Mouse (Mus musculus) CH12.LX (cell line): ENCODE measurements around the gene Agrp. TPM values are rescaled to one million over a fixed set of nuclear protein-coding genes. Genes with fewer than 3 reads are reported as not detected.
"Not testable (repeated sequence)": the region's sequence is repeated elsewhere in the genome, so short reads cannot be mapped to it uniquely, and the experiment has no call there.

Experiments used
- DNase-seq: peaks from one replicate; pipeline ENCODE4 v3.0.0-alpha.2; 2013; ENCODE audit errors: extremely low read depth
- H3K27ac ChIP-seq: 2 replicates; pipeline ENCODE4 v1.5.1; 2012; ENCODE audit warnings: low read depth, mild to moderate bottlenecking, control low read depth, moderate library complexity; ENCODE audit not compliant: insufficient read depth
- H3K27me3 ChIP-seq: replicated peaks from 2 replicates; pipeline ENCODE3; 2012; ENCODE audit warnings: inconsistent platforms
- H3K36me3 ChIP-seq, 2 experiments: replicated peaks in 1 of 2; 2 replicates each; pipeline versions ENCODE3 to v1.6.1; 2012; ENCODE audit warnings: inconsistent platforms in 1 of 2, low read length in 1 of 2, mild to moderate bottlenecking in 1 of 2, mixed read lengths in 1 of 2, moderate library complexity in 1 of 2; ENCODE audit not compliant: control insufficient read depth in 1 of 2, insufficient read depth in 1 of 2
- H3K4me1 ChIP-seq, 2 experiments: 2 replicates each; pipeline ENCODE4 v1.6.1; 2012; ENCODE audit warnings: inconsistent platforms in 1 of 2, moderate library complexity in 1 of 2; ENCODE audit not compliant: insufficient read depth in 2 of 2, control insufficient read depth in 1 of 2
- H3K4me2 ChIP-seq: 2 replicates; pipeline ENCODE4 v1.6.1; 2012; ENCODE audit warnings: low read depth, mild to moderate bottlenecking, control low read depth; ENCODE audit not compliant: poor library complexity, insufficient read depth, severe bottlenecking
- H3K4me3 ChIP-seq, 3 experiments: fragments of 150-350 bp in 1 of 3; sonication (generic) in 1 of 3; replicated peaks in 1 of 3; 2 replicates each; pipeline versions ENCODE3 to v1.5.1; 2011 to 2012; ENCODE audit warnings: low read depth in 2 of 3, low read length in 2 of 3, mild to moderate bottlenecking in 2 of 3, moderate library complexity in 2 of 3, control low read depth in 1 of 3, improper control_type of control experiment in 1 of 3, inconsistent platforms in 1 of 3, mixed read lengths in 1 of 3; ENCODE audit not compliant: poor library complexity in 1 of 3
- H3K79me2 ChIP-seq: replicated peaks from 2 replicates; pipeline ENCODE4 v1.6.1; 2012; ENCODE audit warnings: mild to moderate bottlenecking, moderate library complexity; ENCODE audit not compliant: control insufficient read depth, poor library complexity, insufficient read depth, severe bottlenecking; ENCODE audit errors: extremely low read depth
- H3K9ac ChIP-seq: 2 replicates; pipeline ENCODE4 v1.6.1; 2012; ENCODE audit warnings: low read depth, mild to moderate bottlenecking, control low read depth, moderate library complexity; ENCODE audit not compliant: insufficient read depth
- H3K9me3 ChIP-seq: replicated peaks from 2 replicates; pipeline ENCODE3; 2012; ENCODE audit warnings: low read length, inconsistent platforms, mixed read lengths
- CHD1 ChIP-seq: IDR thresholded peaks from 2 replicates; pipeline ENCODE4 v1.6.1; 2012; ENCODE audit warnings: low read depth, low read length, improper control_type of control experiment, inconsistent platforms
- CHD2 ChIP-seq: IDR thresholded peaks from 2 replicates; pipeline ENCODE4 v1.6.1; 2011; ENCODE audit warnings: low read length, improper control_type of control experiment
- ELF1 ChIP-seq: IDR thresholded peaks from 2 replicates; pipeline ENCODE4 v1.6.1; 2014; ENCODE audit warnings: low read depth, mild to moderate bottlenecking, inconsistent platforms, low read length, improper control_type of control experiment
- EP300 ChIP-seq: IDR thresholded peaks from 2 replicates; pipeline ENCODE4 v1.6.1; 2011; ENCODE audit warnings: low read length, improper control_type of control experiment
- ETS1 ChIP-seq: conservative IDR thresholded peaks from 2 replicates; pipeline ENCODE4 v1.6.1; 2012; ENCODE audit warnings: low read depth, mild to moderate bottlenecking, inconsistent platforms, low read length, improper control_type of control experiment, moderate library complexity
- HCFC1 ChIP-seq: IDR thresholded peaks from 2 replicates; pipeline ENCODE4 v1.6.1; 2012; ENCODE audit warnings: low read depth, mild to moderate bottlenecking, inconsistent platforms, low read length, improper control_type of control experiment
- JUN ChIP-seq: IDR thresholded peaks from 2 replicates; pipeline ENCODE4 v1.6.1; 2011; ENCODE audit warnings: low read depth, mild to moderate bottlenecking, low read length, improper control_type of control experiment, moderate library complexity; ENCODE audit not compliant: insufficient read depth
- JUND ChIP-seq: conservative IDR thresholded peaks from 2 replicates; pipeline ENCODE4 v1.6.1; 2011; ENCODE audit warnings: low read depth, low read length, improper control_type of control experiment
- MAX ChIP-seq: IDR thresholded peaks from 2 replicates; pipeline ENCODE4 v1.6.1; 2011; ENCODE audit warnings: low read length, improper control_type of control experiment
- MAZ ChIP-seq: IDR thresholded peaks from 2 replicates; pipeline ENCODE4 v1.6.1; 2012; ENCODE audit warnings: low read depth, mild to moderate bottlenecking, inconsistent platforms, low read length, improper control_type of control experiment, moderate library complexity
- NELFE ChIP-seq: IDR thresholded peaks from 2 replicates; pipeline ENCODE4 v1.6.1; 2011; ENCODE audit warnings: low read depth, low read length, improper control_type of control experiment
- NRF1 ChIP-seq: IDR thresholded peaks from 2 replicates; pipeline ENCODE4 v1.6.1; 2014; ENCODE audit warnings: low read depth, mild to moderate bottlenecking, inconsistent platforms, low read length, improper control_type of control experiment, moderate library complexity
- PAX5 ChIP-seq: IDR thresholded peaks from 2 replicates; pipeline ENCODE4 v1.6.1; 2012; ENCODE audit warnings: low read length, inconsistent platforms, mixed read lengths
- POLR2A ChIP-seq: IDR thresholded peaks from 2 replicates; pipeline ENCODE4 v1.6.1; 2011; ENCODE audit warnings: low read depth, mild to moderate bottlenecking, improper control_type of control experiment, low read length
- TBP ChIP-seq: conservative IDR thresholded peaks from 2 replicates; pipeline ENCODE4 v1.6.1; 2011; ENCODE audit warnings: low read depth, low read length, improper control_type of control experiment
- UBTF ChIP-seq: IDR thresholded peaks from 2 replicates; pipeline ENCODE4 v1.6.1; 2012; ENCODE audit warnings: low read depth, mild to moderate bottlenecking, inconsistent platforms, low read length, improper control_type of control experiment, moderate library complexity
- ZKSCAN1 ChIP-seq: IDR thresholded peaks from 2 replicates; pipeline ENCODE4 v1.6.1; 2012; ENCODE audit warnings: low read depth, inconsistent platforms, low read length, improper control_type of control experiment, borderline replicate concordance
- ZMIZ1 ChIP-seq: IDR thresholded peaks from 2 replicates; pipeline ENCODE4 v1.6.1; 2012; ENCODE audit warnings: low read depth, mild to moderate bottlenecking, inconsistent platforms, low read length, improper control_type of control experiment
- ZNF384 ChIP-seq: IDR thresholded peaks from 2 replicates; pipeline ENCODE4 v1.6.1; 2012; ENCODE audit warnings: low read depth, low read length, improper control_type of control experiment, inconsistent platforms
- dilution Hi-C: fragments of 300-500 bp; cut with MboI; formaldehyde crosslinking; loops from 2 replicates; pipeline ENCODE4 v1.14.3; 2020; ENCODE audit warnings: low sequenced_read_pairs; ENCODE audit not compliant: extremely low pct_unique_long_range_greater_than_20kb, extremely low pct_ligation_motif_present
- in situ Hi-C: fragments of 300-500 bp; cut with MboI; formaldehyde crosslinking; loops from 3 replicates; pipeline ENCODE4 v1.14.3; 2019; ENCODE audit warnings: low sequenced_read_pairs, low pct_ligation_motif_present, low pct_unique_long_range_greater_than_20kb, mixed read lengths
- polyA plus RNA-seq: library from polyadenylated mRNA; unstranded; fragments of >175 nt; gene quantifications from 2 replicates; pipeline ENCODE4 v1.2.1, GENCODE M21; 2012; ENCODE audit warnings: low read depth; ENCODE audit not compliant: insufficient read length
- total RNA-seq, 2 experiments: library from RNA; depleted of rRNA; stranded (reverse); fragments of 300-350 nt in 1 of 2; fragments of >200 nt in 1 of 2; gene quantifications; 2 replicates each; pipeline ENCODE4 v1.2.3; 2012 to 2014

Gene Agrp
- total and polyA plus RNA-seq, 3 experiments = 0.30 TPM; not detected in 2

GRCm38 (mm10) chr8:105602540-105602939 is 34.7 kb downstream of the Agrp start:
- H3K27ac ChIP-seq, H3K4me2 ChIP-seq, in situ Hi-C loops, dilution Hi-C loops, DNase-seq, H3K9ac ChIP-seq, H3K36me3 ChIP-seq, H3K27me3 ChIP-seq, H3K79me2 ChIP-seq, H3K9me3 ChIP-seq, H3K4me3 ChIP-seq: not testable (repeated sequence)
- TF ChIP-seq ZNF384 = peak; percentile 47; the same call in 1 of the 2 replicates
- peaks cover 4 to 24% of the 10 kb centered on the region in 2 experiments for H3K4me1 ChIP-seq

GRCm38 (mm10) chr8:105601301-105601700 is 35.9 kb downstream of the Agrp start:
- Histone ChIP-seq H3K9ac (no peak overlapping the region), H3K27ac (no peak overlapping the region), H3K27me3 (peaks cover 5% of the 10 kb centered on the region), H3K4me1 (peaks cover 0 to 21% of the 10 kb centered on the region in 2 experiments; a peak in 2 of 4 replicates), H3K4me2 (no peak overlapping the region), H3K79me2 (no peaks in the 10 kb centered on the region)
- TF ChIP-seq UBTF = no peak
- TF ChIP-seq CHD1 = no peak
- no peak for TF ChIP-seq PAX5
- no peak for TF ChIP-seq TBP
- no peak for TF ChIP-seq JUND
- no peak for TF ChIP-seq ETS1
- TF ChIP-seq CHD2 = no peak
- TF ChIP-seq JUN = no peak
- no peak for TF ChIP-seq POLR2A
- TF ChIP-seq HCFC1 = no peak
- no peak for TF ChIP-seq MAZ
- TF ChIP-seq EP300 = no peak
- no peak for TF ChIP-seq ELF1
- TF ChIP-seq NELFE = no peak
- TF ChIP-seq ZKSCAN1 = no peak
- TF ChIP-seq ZMIZ1 = no peak
- no peak for TF ChIP-seq MAX
- no peak for TF ChIP-seq NRF1
- TF ChIP-seq, all 38 proteins: peak for 0
- dilution Hi-C loops = no loop called here
- in situ Hi-C loops = no loop called here
- H3K4me3 ChIP-seq = no peak overlapping the region
- no peaks in the 10 kb centered on the region for H3K9me3 ChIP-seq
- DNase-seq = no peak
- no peaks in the 10 kb centered on the region for H3K36me3 ChIP-seq
